9 mouse cellular contexts compared by ENCODE assay signal in genomic region chr2:157432476-157432875, GRCm38 (mm10). TPM values are rescaled to one million over a fixed set of nuclear protein-coding genes. Genes with fewer than 3 reads are reported as not detected.
A peak's percentile ranks its signal among the peaks of the same experiment; 100 is the strongest.
DNase-seq lines count a peak whose midpoint lies in the region; ATAC-seq lines count a peak whose summit lies in the region.
"Had no signal": no experiment of that assay in that cellular context is flagged by ENCODE, and none has a peak within 500 bp of the region (broad histone marks: within the 10 kb centered on the region; RNA-seq: fewer than 3 reads in every experiment).

No protein-coding gene starts in this region.

- H3K36me3 ChIP-seq in stomach, embryonic 14.5 days (ENCODE audit: control insufficient read depth, insufficient read depth, low read length): peaks cover 16% of the 10 kb centered on the region; the same call in 1 of the 2 replicates
- H3K36me3 ChIP-seq: liver, embryonic 15.5 days had no signal

- H3K27ac ChIP-seq in stomach, embryonic 14.5 days (ENCODE audit: low read length): peak overlapping the region; percentile 94
- H3K27ac ChIP-seq: liver, embryonic 15.5 days had no signal

- WGBS in stomach, embryonic 14.5 days: 74% methylated on average over 9 of the region's 9 CpGs

- DNase-seq in gastrocnemius, postnatal 10 days: peak; percentile 34
- no peak for DNase-seq in gastrocnemius, adult 8-10 months (ENCODE audit: low spot score in 2 of 2)
- peak; percentile 73 for DNase-seq in right cerebral cortex, adult 18-20 months
- no peak for DNase-seq in right cerebral cortex, postnatal 25 days
- peak; percentile 75 for DNase-seq in layer of hippocampus, adult 9-11 months
- DNase-seq in gastrocnemius, postnatal 25 days: no peak
- no peak for DNase-seq in ovary, adult 18-20 months (ENCODE audit: low spot score)

- H3K4me1 ChIP-seq in stomach, embryonic 14.5 days (ENCODE audit: control insufficient read depth, insufficient read depth, low read length): peaks cover 55% of the 10 kb centered on the region

- no peak overlapping the region for H3K4me2 ChIP-seq in stomach, embryonic 14.5 days (replicated peaks; ENCODE audit: low read depth, low read length)
- H3K4me2 ChIP-seq: liver, embryonic 15.5 days had no signal

- no peak overlapping the region for H3K4me3 ChIP-seq in stomach, embryonic 14.5 days (ENCODE audit: low read depth, low read length)
- H3K4me3 ChIP-seq: liver, embryonic 15.5 days had no signal

- ATAC-seq in stomach, embryonic 14.5 days (ENCODE audit: insufficient number of reproducible peaks, insufficient read depth, low FRiP score, low read depth): no peak

- H3K9ac ChIP-seq in stomach, embryonic 14.5 days (replicated peaks; ENCODE audit: low read depth, low read length): no peak overlapping the region
- H3K9ac ChIP-seq: liver, embryonic 15.5 days had no signal

- no peaks in the 10 kb centered on the region for H3K27me3 ChIP-seq in stomach, embryonic 14.5 days (ENCODE audit: control insufficient read depth, insufficient read depth, low read length)
- H3K27me3 ChIP-seq: liver, embryonic 15.5 days had no signal

- no peaks in the 10 kb centered on the region for H3K9me3 ChIP-seq in stomach, embryonic 14.5 days (ENCODE audit: control insufficient read depth, low read depth, low read length)
- H3K9me3 ChIP-seq: liver, embryonic 15.5 days had no signal

RNA-seq across cellular contexts. Expression of gene Src, which starts 14.2 kb away (rescaled TPM):
- total RNA-seq in gastrocnemius, postnatal 10 days (2021): 10 to 100 TPM in 1 of 2 experiments, 1 to 10 TPM in 1; 6.8 to 11.2 TPM
- total RNA-seq in gastrocnemius, adult 8-10 months (2022): 1 to 10 TPM; 1.3 to 2.3 (median 1.7) TPM
- polyA plus RNA-seq in stomach, embryonic 14.5 days (2014; fragmentation: Nextera tagmentation; extraction: Ambion mirVana): 17.1 and 17.2 TPM in 2 replicates
- 1 to 10 TPM; 3.1 to 3.6 TPM for total RNA-seq in gastrocnemius, postnatal 25 days (2021)

Comparison
In these comparisons a context has a peak if more than half of its experiments do, and no peak if none do; other contexts are left out.
1. DNase-seq: peak in gastrocnemius, postnatal 10 days (single experiment), right cerebral cortex, adult 18-20 months (single experiment) and layer of hippocampus, adult 9-11 months (single experiment); none in gastrocnemius, adult 8-10 months (0 of 2), right cerebral cortex, postnatal 25 days (single experiment), gastrocnemius, postnatal 25 days (single experiment) and ovary, adult 18-20 months (single experiment).